13 mouse cellular contexts compared by ENCODE assay signal in genomic region chr2:51443946-51444345, GRCm38 (mm10).
"Had no signal": no experiment of that assay in that cellular context is flagged by ENCODE, and none has a peak within 500 bp of the region (broad histone marks: within the 10 kb centered on the region; RNA-seq: fewer than 3 reads in every experiment).

No protein-coding gene starts in this region.

- H3K4me3 ChIP-seq: layer of hippocampus, adult 2 months; limb, embryonic 10.5 days; liver, embryonic 13.5 days; lung, embryonic 15.5 days; neural tube, embryonic 13.5 days had no signal

- H3K36me3 ChIP-seq: limb, embryonic 10.5 days; liver, embryonic 13.5 days; lung, embryonic 15.5 days; neural tube, embryonic 13.5 days had no signal

- H3K4me1 ChIP-seq: limb, embryonic 10.5 days; liver, embryonic 13.5 days; lung, embryonic 15.5 days; neural tube, embryonic 13.5 days had no signal

- H3K27ac ChIP-seq: kidney, postnatal 0 days; layer of hippocampus, adult 2 months; limb, embryonic 10.5 days; liver, embryonic 13.5 days; lung, embryonic 15.5 days; neural tube, embryonic 13.5 days; stomach, postnatal 0 days had no signal

- ATAC-seq: liver, postnatal 0 days had no signal

- DNase-seq: kidney, adult 11 months; kidney, adult 9 months; kidney, postnatal 4 days; liver, embryonic 13.5 days; liver, postnatal 0 days; right cerebral cortex, adult 18-20 months; right cerebral cortex, postnatal 25 days had no signal

- H3K4me2 ChIP-seq: liver, embryonic 13.5 days; lung, embryonic 15.5 days; neural tube, embryonic 13.5 days had no signal

- H3K27me3 ChIP-seq: liver, embryonic 13.5 days; lung, embryonic 15.5 days; neural tube, embryonic 13.5 days had no signal

- H3K9ac ChIP-seq: liver, embryonic 13.5 days; liver, postnatal 0 days; lung, embryonic 15.5 days; neural tube, embryonic 13.5 days had no signal

- H3K9me3 ChIP-seq: limb, embryonic 10.5 days; liver, embryonic 13.5 days; lung, embryonic 15.5 days; neural tube, embryonic 13.5 days had no signal
